Mouse (Mus musculus) adrenal gland, adult 2 months (tissue): Measurements from ENCODE around the gene Rps26. TPM values are rescaled to one million over a fixed set of nuclear protein-coding genes. Genes with fewer than 3 reads are reported as not detected.
"Not testable (repeated sequence)": the region's sequence is repeated elsewhere in the genome, so short reads cannot be mapped to it uniquely, and the experiment has no call there.

Source experiments
- DNase-seq: peaks from one replicate; pipeline ENCODE4 v3.0.0; 2021
- polyA plus RNA-seq: library from polyadenylated mRNA; depleted of rRNA; stranded (reverse); fragments of >200 nt; gene quantifications from 2 replicates; pipeline ENCODE4 v1.2.3, GENCODE M21; 2012
- total RNA-seq, 2 experiments: library from RNA; stranded (reverse); gene quantifications; 2 replicates each; pipeline ENCODE4 v1.2.3; 2021

Gene Rps26
- total and polyA plus RNA-seq, 3 experiments: 715 to 972 (median 897) TPM

DNA sequence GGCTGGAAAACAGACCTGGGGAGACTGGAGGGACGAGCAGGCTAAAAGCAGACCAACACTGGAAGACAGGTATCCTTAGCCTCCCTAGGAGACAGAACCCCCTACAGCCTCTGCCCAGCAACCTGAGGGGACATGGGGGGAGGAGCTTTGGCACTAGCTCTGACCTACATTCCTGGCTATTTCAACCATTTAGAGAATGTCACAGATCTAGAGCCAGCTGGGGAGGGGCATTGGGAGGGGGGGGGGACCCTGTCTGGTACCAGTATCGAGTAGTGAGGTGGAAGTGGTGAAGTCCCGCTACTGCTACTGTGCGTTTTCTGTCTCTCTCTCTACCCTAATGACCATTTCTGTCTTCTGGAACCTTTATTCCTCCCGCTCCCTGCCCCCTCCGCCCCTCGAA is 15.3 kb upstream of the Rps26 start:
- DNase-seq: no peak

GRCm38 (mm10) chr10:128640891-128641290 is 14.3 kb upstream of the Rps26 start:
- no peak for DNase-seq

- DNase-seq: no peak
Measured at GRCm38 (mm10) chr10:128639999-128640398, 13.5 kb upstream of the Rps26 start.

DNA sequence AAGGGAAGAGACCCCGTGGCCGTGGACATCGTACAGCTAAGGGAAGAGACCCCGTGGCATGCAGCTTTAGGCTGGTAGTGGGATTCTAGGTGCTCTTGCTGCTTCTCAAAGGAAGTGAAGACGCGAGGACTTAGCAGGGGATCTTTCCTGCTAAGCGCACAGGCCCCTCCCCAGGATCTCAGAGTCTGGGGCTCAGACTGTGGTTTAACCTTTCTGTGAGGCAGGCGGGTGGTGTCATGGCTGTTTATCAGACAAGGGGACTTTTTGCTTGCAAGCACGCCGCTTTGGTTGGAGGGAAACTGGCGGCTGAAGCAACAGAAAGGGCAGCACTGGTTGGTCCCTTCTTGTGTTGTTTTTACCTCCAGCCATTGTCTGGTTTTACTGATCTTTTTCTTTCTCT is 10.5 kb upstream of the Rps26 start:
- no peak for DNase-seq

DNA sequence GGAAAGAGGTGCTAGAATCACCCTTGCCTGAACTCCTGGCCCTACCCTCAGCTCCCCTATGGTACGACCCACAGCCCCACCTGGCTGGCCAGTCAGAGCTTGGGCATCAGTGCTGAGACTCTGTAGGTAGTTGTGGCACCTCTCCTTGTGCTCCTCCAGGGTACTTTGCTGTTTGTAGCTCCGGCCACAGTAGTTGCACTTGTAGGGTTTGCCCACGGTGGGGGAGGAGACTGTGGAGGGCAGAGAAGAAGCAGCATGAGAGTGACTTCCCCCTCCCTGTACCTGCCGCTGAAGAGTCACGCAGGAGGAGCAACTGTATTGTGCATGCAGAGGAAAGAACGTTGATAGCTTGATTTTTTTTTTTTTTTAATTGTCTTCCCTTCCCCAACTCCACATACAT is 10.0 kb upstream of the Rps26 start:
- DNase-seq: no peak

GRCm38 (mm10) chr10:128635697-128636096 is 9.2 kb upstream of the Rps26 start:
- DNase-seq: peak; percentile 12

- DNase-seq: no peak
Measured at GRCm38 (mm10) chr10:128631571-128631970, 5.0 kb upstream of the Rps26 start.

DNA sequence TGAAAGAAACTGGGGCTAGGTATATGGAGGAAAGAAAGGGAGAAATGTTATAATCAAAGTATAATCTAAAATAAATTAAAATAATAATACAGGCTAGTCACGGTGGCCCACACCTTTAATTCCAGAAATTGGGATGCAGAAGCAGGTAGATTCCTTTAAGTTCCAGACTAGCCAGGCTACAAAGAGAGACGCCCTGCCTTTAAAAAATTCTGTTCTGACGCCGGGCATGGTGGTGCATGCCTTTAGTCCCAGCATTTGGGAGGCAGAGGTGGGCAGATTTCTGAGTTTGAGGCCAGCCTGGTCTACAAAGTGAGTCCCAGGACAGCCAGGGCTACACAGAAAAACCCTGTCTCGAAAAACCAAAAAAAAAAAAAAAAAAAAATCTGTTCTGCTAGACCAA is 3.8 kb upstream of the Rps26 start:
- not testable (repeated sequence) for DNase-seq

GRCm38 (mm10) chr10:128629746-128630145 is 3.2 kb upstream of the Rps26 start:
- no peak for DNase-seq

DNA sequence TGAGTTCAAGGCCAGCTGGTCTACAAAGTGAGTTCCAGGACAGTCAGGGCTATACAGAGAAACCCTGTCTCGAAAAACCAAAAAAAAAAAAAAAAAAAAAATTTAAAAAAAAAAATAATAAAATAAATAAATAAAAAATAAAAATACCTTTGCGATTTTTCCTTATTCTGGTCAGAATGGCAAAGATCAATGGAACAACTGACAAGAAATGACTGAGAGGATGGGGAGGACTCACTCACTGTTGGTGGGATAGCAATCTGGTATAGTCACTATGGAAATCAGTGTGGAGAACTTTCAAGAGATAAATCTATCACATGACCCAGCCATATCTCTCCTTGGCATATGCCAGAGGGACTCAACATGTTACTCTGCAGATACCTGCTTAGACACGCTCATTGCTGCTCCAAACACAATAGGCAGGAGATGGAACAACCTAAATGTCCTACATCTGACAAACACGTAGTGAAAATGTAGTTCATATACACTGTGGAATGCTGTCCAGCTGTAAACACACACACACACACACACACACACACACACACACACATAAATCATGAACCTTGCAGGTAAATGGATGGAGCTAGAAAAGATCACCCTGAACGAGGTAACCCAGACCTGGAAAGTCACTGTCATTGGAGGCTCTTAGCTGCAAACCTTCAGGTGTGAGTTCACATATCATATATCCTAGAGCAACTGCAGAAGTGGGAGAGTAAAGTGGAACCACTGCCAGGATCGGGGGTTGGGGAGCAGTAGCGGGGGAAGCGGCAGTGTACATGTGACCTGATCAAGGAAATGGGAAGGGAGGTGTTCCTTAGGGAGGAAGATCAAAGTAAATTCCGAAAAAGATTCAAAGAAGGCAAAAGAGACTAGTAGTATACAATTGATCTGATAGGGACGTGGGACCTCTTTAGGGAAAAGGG is 1.1 kb upstream of the Rps26 start:
- DNase-seq: no peak

DNA sequence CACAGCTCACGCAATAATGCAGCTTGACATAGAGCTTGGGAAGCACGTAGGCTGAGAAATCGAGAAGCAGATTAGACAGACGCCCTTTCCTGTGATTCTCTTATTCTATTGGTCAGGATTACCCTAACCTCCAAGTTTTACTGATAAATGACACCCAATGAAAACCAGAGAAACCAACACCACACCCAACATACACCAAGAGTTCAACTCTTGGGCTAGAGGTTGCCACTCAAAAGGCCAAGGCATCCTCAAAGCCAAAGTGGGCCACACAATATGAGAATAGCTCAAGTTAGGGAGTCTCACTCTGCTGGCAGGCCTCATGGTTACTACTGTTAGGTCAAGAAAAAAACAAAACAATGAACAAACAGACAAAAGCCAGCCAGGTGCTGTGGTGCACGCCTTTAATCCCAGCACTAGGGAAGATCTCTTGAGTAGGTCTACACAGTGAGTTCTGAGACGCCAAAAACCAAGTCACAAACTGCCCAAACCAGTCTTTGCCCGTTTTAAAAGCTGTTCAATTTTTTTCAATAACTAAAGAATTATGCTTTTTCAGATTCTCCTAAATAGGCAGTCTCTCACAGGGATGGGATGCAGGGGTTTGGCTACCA is 1.2 kb downstream of the Rps26 start:
- no peak for DNase-seq

DNA sequence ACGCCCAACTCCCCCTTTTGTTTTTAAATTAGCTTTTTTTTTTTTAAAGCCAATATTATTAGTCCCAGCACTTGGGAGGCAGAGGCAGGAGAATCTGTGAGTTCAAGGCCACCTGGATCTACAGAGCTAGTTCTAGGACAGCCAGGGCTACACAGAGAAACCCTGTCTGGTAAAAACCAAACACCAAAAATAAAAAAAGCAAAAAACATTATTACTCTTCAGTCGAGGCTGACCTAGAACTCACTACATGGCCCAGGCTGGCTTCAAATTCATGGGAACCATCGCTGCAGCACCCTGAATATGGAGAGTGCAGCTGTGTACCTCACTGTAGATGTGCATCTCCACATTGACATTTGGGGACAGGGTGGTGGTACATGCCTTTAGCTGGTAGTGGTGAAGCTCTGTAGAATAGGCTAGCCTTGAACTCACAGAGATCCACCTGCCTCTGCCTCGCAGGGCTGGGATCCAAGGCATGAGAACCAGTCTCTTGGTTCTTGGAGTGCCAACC is 3.4 kb downstream of the Rps26 start:
- not testable (repeated sequence) for DNase-seq

DNA sequence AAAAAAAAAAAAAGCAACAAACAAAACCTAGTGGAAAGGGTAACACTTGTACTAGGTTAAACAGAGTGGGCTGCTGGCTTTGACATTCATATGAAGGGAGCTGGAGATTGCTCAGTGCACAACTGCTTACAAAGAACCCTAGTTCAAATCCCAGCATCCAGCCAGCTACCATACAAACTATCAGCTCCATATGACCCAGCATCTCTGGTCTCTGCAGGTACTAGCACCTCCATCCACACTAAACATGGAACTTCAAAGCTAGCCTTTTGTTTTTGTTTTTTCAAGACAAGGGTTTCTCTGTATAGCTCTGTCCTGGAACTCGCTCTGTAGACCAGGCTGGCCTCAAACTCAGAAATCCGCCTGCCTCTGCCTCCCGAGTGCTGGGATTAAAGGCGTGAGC is 3.8 kb downstream of the Rps26 start:
- DNase-seq: no peak

GRCm38 (mm10) chr10:128621986-128622520 is 4.5 kb downstream of the Rps26 start:
- DNase-seq: no peak

- DNase-seq: no peak
Measured at GRCm38 (mm10) chr10:128620241-128620640, 6.3 kb downstream of the Rps26 start.

DNA sequence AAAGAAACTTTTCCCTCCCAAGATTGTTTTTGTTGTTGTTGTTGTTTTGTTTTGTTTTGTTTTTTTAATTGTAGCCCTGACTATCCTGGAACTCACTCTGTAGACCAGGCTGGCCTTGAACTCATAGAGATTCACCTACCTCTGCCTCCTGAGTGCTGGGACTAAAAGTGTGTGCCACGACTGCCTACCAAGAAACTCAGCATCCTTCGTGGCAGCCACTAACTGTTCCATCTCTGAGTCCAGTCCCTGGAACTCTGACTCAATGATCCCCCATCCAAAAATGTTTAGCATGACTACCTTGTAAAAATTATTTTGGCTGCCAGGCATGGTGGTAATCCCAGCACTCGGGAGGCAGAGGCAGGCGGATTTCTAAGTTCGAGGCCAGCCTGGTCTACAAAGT is 7.4 kb downstream of the Rps26 start:
- DNase-seq: not testable (repeated sequence)

DNA sequence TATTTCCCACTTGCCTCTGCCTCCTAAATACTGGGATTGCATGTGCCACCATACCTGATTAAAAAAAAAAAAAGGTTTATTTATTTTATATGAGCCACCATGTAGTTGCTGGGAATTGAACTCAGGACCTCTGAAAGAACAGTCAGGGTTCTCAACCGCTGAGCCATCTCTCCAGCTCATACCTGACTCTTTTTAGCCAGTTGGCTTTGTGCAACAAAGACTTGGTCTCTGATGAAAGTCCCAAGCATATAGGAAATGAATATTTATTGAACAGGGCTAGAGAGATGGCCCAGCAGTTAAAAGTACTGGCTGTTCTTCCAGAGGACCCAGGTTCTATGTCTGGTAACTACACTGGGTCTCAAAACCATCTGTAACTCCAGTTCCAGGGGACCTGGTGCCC is 8.0 kb downstream of the Rps26 start:
- no peak for DNase-seq

DNA sequence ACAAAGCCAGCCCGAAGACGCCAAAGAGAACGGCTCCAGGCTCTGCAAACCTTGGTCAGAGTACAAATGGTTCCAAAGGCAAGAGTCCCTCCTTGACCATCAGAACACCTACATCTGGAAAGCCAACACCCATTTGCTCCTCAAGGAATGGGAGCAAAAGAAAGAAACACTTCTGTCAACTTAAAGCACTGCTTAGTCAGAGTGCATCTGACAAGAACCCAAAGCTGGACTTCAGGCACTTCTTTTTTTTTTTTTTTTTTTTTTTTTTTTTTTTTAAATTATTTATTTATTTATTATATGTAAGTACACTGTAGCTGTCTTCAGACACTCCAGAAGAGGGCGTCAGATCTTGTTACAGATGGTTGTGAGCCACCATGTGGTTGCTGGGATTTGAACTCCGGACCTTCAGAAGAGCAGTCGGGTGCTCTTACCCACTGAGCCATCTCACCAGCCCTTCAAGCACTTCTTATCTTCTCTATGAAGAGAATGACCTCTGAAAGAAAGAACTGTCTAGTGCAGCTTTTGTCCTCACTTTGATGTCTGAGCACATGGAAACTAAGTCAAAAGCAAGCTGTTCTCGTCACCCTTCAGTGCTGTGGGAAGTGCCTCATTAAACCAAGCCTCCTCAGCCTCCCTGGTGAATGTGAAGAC is 10.6 kb downstream of the Rps26 start:
- not testable (repeated sequence) for DNase-seq

GRCm38 (mm10) chr10:128614934-128615333 is 11.6 kb downstream of the Rps26 start:
- DNase-seq: no peak

DNA sequence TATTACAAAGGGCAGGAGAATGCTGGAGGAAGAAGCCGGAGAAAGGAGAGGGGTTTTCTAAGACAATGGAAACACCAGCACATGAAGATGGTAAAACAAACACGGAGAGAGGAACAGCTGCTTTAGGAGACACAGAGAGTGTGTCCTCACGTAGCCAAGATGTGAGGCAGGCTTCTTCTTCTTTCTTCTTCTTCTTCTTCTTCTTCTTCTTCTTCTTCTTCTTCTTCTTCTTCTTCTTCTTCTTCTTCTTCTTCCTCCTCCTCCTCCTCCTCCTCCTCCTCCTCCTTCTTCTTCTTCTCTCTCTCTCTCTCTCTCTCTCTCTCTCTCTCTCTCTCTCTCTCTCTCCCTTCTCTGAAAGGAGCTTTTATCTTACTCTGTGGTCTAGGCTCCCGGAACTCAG is 12.7 kb downstream of the Rps26 start:
- not testable (repeated sequence) for DNase-seq

GRCm38 (mm10) chr10:128613154-128613440 is 13.4 kb downstream of the Rps26 start:
- no peak for DNase-seq

DNA sequence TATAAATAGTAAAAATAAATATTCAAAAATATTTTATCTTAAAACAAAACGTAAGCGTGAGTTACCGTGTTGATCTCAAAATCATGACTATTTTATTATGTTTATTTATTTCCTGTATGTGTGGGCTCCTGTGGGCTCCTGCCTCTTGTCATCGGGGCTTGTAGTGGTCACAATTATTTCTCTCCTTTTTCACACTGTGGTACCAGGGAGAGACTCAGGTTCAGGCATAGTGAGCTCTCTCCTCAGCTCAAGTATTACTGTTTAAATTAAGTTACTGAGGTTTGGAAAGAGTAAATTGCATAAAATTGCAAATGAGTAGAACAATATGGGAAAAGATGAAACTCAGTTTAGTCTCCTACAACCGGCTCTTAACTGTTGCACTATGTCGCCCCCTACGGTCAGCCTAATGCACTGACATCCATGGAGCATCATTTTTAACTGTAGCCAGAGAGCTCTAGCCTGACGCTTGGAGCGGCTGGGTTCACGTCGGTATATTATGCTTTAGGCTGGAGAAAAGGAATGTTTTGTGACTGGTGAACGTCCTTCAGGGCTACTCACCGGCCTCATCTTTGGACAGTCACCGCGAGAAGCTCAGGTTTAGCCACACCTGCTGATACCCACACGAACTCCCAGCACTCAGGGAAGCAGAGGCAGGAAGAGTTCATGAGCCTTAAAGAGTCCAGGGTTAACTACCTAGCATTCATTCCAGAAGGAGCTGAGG is 14.0 kb downstream of the Rps26 start:
- peak; percentile 73 for DNase-seq
